Mouse (Mus musculus) neural tube, embryonic 14.5 days (tissue): ENCODE data around the gene Saxo1. TPM values are rescaled to one million over a fixed set of nuclear protein-coding genes. Genes with fewer than 3 reads are reported as not detected.
A peak's percentile ranks its signal among the peaks of the same experiment; 100 is the strongest.

Experiments
- ATAC-seq: fragments of 200-750 bp; cut with Nextera tagmentation; 2 replicates; pipeline ENCODE4 v1.8.0; 2017; ENCODE audit warnings: low read depth, mild to moderate bottlenecking, moderate TSS enrichment, moderate library complexity
- H3K27ac ChIP-seq: fragments of 300-500 bp; sonication (generic); 2 replicates; pipeline ENCODE4 v1.5.1; 2014; ENCODE audit warnings: low read depth, mild to moderate bottlenecking, control low read depth, low read length, moderate library complexity, mixed read lengths
- H3K27me3 ChIP-seq: fragments of 300-500 bp; sonication (generic); 2 replicates; pipeline ENCODE4 v1.6.1; 2014; ENCODE audit warnings: low read length; ENCODE audit not compliant: control insufficient read depth, insufficient read depth
- H3K36me3 ChIP-seq: fragments of 300-500 bp; sonication (generic); 2 replicates; pipeline ENCODE4 v1.6.1; 2014; ENCODE audit warnings: low read length, mixed read lengths; ENCODE audit not compliant: control insufficient read depth, insufficient read depth
- H3K4me1 ChIP-seq: fragments of 300-500 bp; sonication (generic); 2 replicates; pipeline ENCODE4 v1.6.1; 2014; ENCODE audit warnings: low read length; ENCODE audit not compliant: control insufficient read depth, insufficient read depth
- H3K4me2 ChIP-seq: fragments of 300-500 bp; sonication (generic); 2 replicates; pipeline ENCODE4 v1.6.1; 2014; ENCODE audit warnings: mild to moderate bottlenecking, low read depth, low read length, control low read depth
- H3K4me3 ChIP-seq: fragments of 300-500 bp; sonication (generic); 2 replicates; pipeline ENCODE4 v1.5.1; 2014; ENCODE audit warnings: low read depth, low read length, control low read depth, mixed read lengths
- H3K9ac ChIP-seq: fragments of 300-500 bp; sonication (generic); replicated peaks from 2 replicates; pipeline ENCODE4 v1.6.1; 2014; ENCODE audit warnings: low read depth, mild to moderate bottlenecking, control low read depth, low read length, mixed read lengths
- H3K9me3 ChIP-seq: fragments of 300-500 bp; sonication (generic); 2 replicates; pipeline ENCODE4 v1.6.1; 2016; ENCODE audit warnings: low read length; ENCODE audit not compliant: control insufficient read depth
- WGBS: fragments of 180-500 bp; shearing (Covaris S2); extraction: QIAGEN DNeasy Blood & Tissue Kit; methylation state at CpG from one replicate; pipeline ENCODE4 v1.1.7; 2014; 5-methylcytosine and 5-hydroxymethylcytosine counted together
- polyA plus RNA-seq: library from polyadenylated mRNA; unstranded; fragments of >200 nt; fragmentation: Nextera tagmentation; extraction: Ambion mirVana; gene quantifications from 2 replicates; pipeline ENCODE4 v1.2.1, GENCODE M21; 2014

Saxo1 gene
- polyA plus RNA-seq, 1 experiment from 2014 or later = not detected

DNA sequence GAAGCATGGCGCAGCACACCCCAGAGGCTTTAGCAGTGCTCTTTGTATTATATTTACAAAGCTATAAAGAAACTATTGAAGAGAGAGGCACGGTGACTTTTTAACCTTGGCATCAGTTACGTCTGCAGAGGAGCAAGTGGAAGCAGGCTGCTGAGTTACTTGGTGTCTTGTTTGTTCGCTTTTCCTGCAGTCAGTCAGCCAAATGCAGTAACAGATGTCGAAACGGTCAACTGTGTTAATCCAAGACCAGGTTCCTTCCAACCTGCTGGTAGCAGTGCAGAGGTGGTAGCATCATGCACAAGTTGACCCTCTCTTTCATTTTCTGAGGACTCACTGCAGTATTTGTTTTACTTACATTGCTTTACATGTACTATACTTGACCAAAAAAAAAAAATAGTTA, 135.5 kb downstream of the Saxo1 start:
- Histone ChIP-seq H3K9me3 (no peaks in the 10 kb centered on the region), H3K27me3 (no peaks in the 10 kb centered on the region), H3K4me2 (no peak overlapping the region), H3K27ac (no peak overlapping the region), H3K36me3 (no peaks in the 10 kb centered on the region), H3K4me1 (no peaks in the 10 kb centered on the region), H3K9ac (no peak overlapping the region), H3K4me3 (no peak overlapping the region)
- 49% methylated on average over 6 of the region's 6 CpGs for WGBS
- ATAC-seq = no peak

DNA sequence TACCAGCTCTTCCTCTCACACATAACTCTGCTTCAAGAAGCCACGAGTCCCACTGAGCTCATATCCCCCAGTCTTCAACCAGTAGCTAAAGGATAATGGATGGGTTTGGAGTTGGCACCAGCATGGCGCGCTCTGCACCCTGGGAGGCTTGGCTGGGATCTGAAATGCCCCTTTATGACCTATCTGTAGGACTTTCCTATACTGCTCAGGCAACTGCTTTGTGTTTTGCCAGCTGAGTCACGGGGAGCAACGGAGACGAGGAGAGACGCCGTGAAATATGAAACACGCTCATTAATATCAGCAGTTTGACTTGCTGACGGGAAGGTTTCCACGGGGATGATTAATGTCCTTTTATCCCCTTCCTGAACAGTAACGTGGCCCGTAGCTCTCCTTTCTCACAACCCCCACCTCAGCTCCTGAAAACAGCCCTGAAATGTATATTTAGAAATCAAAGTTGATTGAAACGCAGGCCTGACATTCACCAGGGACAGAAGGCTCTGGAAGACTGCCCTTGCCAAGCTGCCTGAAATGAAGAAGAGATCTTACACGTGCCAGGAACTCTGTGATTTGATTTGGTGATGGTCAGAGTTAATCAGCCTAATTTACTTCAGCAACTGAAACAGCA, 141.6 kb downstream of the Saxo1 start:
- Histone ChIP-seq H3K4me1 (0 out of 2 replicates have a peak, but pooled peaks cover 6% of the 10 kb centered on the region), H3K4me3 (no peak overlapping the region), H3K4me2 (no peak overlapping the region), H3K27me3 (no peaks in the 10 kb centered on the region), H3K36me3 (no peaks in the 10 kb centered on the region), H3K9me3 (no peaks in the 10 kb centered on the region), H3K9ac (no peak overlapping the region), H3K27ac (no peak overlapping the region)
- ATAC-seq = peak; percentile 31; the same call in 1 of the 2 replicates
- WGBS = 53% methylated on average over 15 of the region's 15 CpGs

DNA sequence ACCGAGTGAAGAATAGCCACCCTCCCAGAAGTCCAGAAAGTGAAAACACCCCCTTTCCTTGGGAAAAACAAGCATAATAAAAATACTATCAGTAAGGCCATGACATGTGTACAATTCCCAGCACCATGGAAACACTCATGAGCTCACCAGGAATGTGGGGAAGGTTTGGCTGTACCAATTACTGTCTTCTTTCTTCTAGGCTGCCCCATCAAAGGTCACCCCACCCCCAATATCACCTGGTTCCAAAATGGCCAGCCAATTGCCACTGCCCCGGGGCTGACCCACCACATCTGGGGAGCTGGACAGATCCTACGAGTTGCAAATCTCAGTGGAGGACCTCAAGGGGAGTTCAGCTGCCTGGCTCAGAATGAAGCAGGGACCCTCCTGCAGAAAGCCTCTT, 144.7 kb downstream of the Saxo1 start:
- Histone ChIP-seq H3K36me3 (no peaks in the 10 kb centered on the region), H3K9ac (no peak overlapping the region), H3K4me1 (0 out of 2 replicates have a peak, but pooled peaks cover 6% of the 10 kb centered on the region), H3K27ac (no peak overlapping the region), H3K27me3 (no peaks in the 10 kb centered on the region), H3K4me3 (no peak overlapping the region), H3K4me2 (no peak overlapping the region), H3K9me3 (no peaks in the 10 kb centered on the region)
- no peak for ATAC-seq
- 15% methylated on average over 3 of the region's 3 CpGs for WGBS

DNA sequence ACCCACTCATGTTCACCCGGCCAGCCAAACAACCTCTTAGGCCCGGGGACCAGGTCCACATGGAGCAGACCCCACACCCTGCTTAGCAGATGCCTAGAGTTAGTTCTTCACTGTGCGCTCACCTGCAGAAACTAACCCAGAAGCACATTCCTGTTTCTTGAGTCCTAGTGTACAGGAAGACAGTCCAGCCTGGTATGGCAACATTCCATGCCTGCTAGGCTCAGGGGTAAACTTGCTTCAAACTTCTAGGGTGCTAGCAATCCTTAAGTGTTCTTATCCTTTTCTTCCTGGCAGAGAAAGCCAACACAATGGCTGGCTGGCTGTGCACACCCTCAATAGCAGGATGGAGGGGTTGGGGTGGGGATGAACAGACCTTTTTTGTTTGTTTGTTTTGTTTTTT, 147.2 kb downstream of the Saxo1 start:
- Histone ChIP-seq H3K4me3 (no peak overlapping the region), H3K4me2 (no peak overlapping the region), H3K9me3 (no peaks in the 10 kb centered on the region), H3K4me1 (no peaks in the 10 kb centered on the region), H3K36me3 (no peaks in the 10 kb centered on the region), H3K27ac (no peak overlapping the region), H3K9ac (no peak overlapping the region), H3K27me3 (no peaks in the 10 kb centered on the region)
- ATAC-seq = no peak
- WGBS = 92% methylated on average over 3 of the region's 3 CpGs

DNA sequence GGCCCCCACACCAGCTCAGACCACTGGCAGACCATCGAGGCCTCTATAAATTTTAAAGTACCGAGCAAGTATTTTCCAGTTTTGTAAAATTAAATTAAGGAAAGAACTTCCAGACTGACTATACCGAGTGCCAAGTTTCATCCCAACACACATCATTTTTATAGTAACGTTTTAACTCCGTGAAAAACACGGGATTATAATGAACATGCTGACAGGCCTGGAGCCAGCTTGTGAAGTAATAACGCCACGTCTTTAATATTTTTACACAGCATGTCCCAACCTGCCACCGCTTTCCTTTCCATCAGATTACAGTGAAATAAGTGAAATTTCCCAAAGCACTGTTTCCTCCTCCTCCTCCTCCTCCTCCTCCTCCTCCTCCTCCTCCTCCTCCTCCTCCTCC, 149.7 kb downstream of the Saxo1 start:
- no peak overlapping the region for H3K9ac ChIP-seq
- WGBS = 88% methylated on average over 9 of the region's 9 CpGs
- H3K36me3 ChIP-seq = no peaks in the 10 kb centered on the region
- H3K4me2 ChIP-seq = no peak overlapping the region
- H3K4me1 ChIP-seq = no peaks in the 10 kb centered on the region
- H3K4me3 ChIP-seq = no peak overlapping the region
- no peak overlapping the region for H3K27ac ChIP-seq
- no peak for ATAC-seq
- no peaks in the 10 kb centered on the region for H3K27me3 ChIP-seq
- no peaks in the 10 kb centered on the region for H3K9me3 ChIP-seq

DNA sequence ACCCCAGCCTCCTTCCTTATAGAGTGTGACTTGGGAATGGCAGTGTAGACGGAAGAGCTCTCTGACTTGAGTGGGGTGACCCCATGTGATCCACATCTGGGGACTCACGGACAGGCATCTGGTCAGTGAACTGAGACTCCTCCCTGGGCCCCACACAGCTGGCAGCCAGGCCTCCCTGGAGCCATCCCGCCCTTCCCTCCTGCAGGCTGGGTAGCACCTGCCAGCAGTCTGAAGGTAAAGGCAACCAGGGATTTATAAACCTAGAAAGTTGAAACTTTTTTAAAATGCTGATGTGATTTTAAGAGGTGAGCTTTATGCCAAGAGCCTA, 151.0 kb downstream of the Saxo1 start:
- WGBS = 71% methylated on average over 3 of the region's 3 CpGs
- H3K27me3 ChIP-seq = no peaks in the 10 kb centered on the region
- no peak for ATAC-seq
- no peak overlapping the region for H3K4me2 ChIP-seq
- H3K27ac ChIP-seq = no peak overlapping the region
- no peak overlapping the region for H3K9ac ChIP-seq
- no peaks in the 10 kb centered on the region for H3K4me1 ChIP-seq
- H3K9me3 ChIP-seq = no peaks in the 10 kb centered on the region
- H3K36me3 ChIP-seq = no peaks in the 10 kb centered on the region
- no peak overlapping the region for H3K4me3 ChIP-seq

GRCm38 (mm10) chr4:86406501-86407199, 151.5 kb downstream of the Saxo1 start:
- Histone ChIP-seq H3K4me1 (no peaks in the 10 kb centered on the region), H3K9me3 (no peaks in the 10 kb centered on the region), H3K27ac (no peak overlapping the region), H3K27me3 (no peaks in the 10 kb centered on the region), H3K4me2 (no peak overlapping the region), H3K9ac (no peak overlapping the region), H3K4me3 (no peak overlapping the region), H3K36me3 (no peaks in the 10 kb centered on the region)
- WGBS = 54% methylated on average over 7 of the region's 7 CpGs
- ATAC-seq = no peak

GRCm38 (mm10) chr4:86401116-86401515, 157.0 kb downstream of the Saxo1 start:
- no peak overlapping the region for H3K4me3 ChIP-seq
- no peaks in the 10 kb centered on the region for H3K9me3 ChIP-seq
- H3K27me3 ChIP-seq = no peaks in the 10 kb centered on the region
- H3K4me2 ChIP-seq = no peak overlapping the region
- ATAC-seq = no peak
- H3K27ac ChIP-seq = no peak overlapping the region
- H3K36me3 ChIP-seq = no peaks in the 10 kb centered on the region
- H3K9ac ChIP-seq = no peak overlapping the region
- WGBS = 55% methylated on average over 3 of the region's 3 CpGs
- H3K4me1 ChIP-seq = no peaks in the 10 kb centered on the region

GRCm38 (mm10) chr4:86397470-86397869, 160.7 kb downstream of the Saxo1 start:
- H3K4me3 ChIP-seq = no peak overlapping the region
- no peak overlapping the region for H3K9ac ChIP-seq
- H3K9me3 ChIP-seq = no peaks in the 10 kb centered on the region
- H3K27me3 ChIP-seq = no peaks in the 10 kb centered on the region
- H3K36me3 ChIP-seq = no peaks in the 10 kb centered on the region
- H3K4me2 ChIP-seq = no peak overlapping the region
- ATAC-seq = peak; percentile 56; the same call in 1 of the 2 replicates
- H3K4me1 ChIP-seq = no peaks in the 10 kb centered on the region
- WGBS = 40% methylated on average over 2 of the region's 2 CpGs
- 0 out of 2 replicates have a peak overlapping the region, but pooled peaks have one; percentile 39 for H3K27ac ChIP-seq
